Mouse (Mus musculus) embryonic facial prominence, embryonic 14.5 days (tissue): ENCODE results near the gene Kmt5b. TPM values are rescaled to one million over a fixed set of nuclear protein-coding genes. Genes with fewer than 3 reads are reported as not detected.
A peak's percentile ranks its signal among the peaks of the same experiment; 100 is the strongest.

Source experiments
- ATAC-seq: fragments of 200-750 bp; cut with Nextera tagmentation; 2 replicates; pipeline ENCODE4 v1.8.0; 2017; ENCODE audit warnings: low read depth, moderate number of reproducible peaks, moderate TSS enrichment
- DNase-seq: peaks from one replicate; pipeline ENCODE4 v3.0.0-alpha.2; 2015; ENCODE audit warnings: low spot score
- H3K27ac ChIP-seq: fragments of 300-500 bp; sonication (generic); replicated peaks from 2 replicates; pipeline ENCODE4 v1.5.1; 2014; ENCODE audit warnings: low read depth, mild to moderate bottlenecking, low read length, moderate library complexity
- H3K27me3 ChIP-seq: fragments of 300-500 bp; sonication (generic); replicated peaks from 2 replicates; pipeline ENCODE4 v1.6.1; 2014; ENCODE audit warnings: low read length; ENCODE audit not compliant: control insufficient read depth, insufficient read depth
- H3K36me3 ChIP-seq: fragments of 300-500 bp; sonication (generic); 2 replicates; pipeline ENCODE4 v1.6.1; 2014; ENCODE audit warnings: low read length, mixed read lengths; ENCODE audit not compliant: control insufficient read depth, insufficient read depth
- H3K4me1 ChIP-seq: fragments of 300-500 bp; sonication (generic); 2 replicates; pipeline ENCODE4 v1.6.1; 2014; ENCODE audit warnings: antibody characterized with exemption, low read length; ENCODE audit not compliant: control insufficient read depth, insufficient read depth
- H3K4me2 ChIP-seq: fragments of 300-500 bp; sonication (generic); 2 replicates; pipeline ENCODE4 v1.6.1; 2014; ENCODE audit warnings: low read depth, mild to moderate bottlenecking, low read length, moderate library complexity, mixed read lengths
- H3K4me3 ChIP-seq: fragments of 300-500 bp; sonication (generic); 2 replicates; pipeline ENCODE4 v1.5.1; 2014; ENCODE audit warnings: low read depth, mild to moderate bottlenecking, low read length
- H3K9ac ChIP-seq: fragments of 300-500 bp; sonication (generic); 2 replicates; pipeline ENCODE4 v1.6.1; 2014; ENCODE audit warnings: low read depth, mild to moderate bottlenecking, low read length, moderate library complexity, mixed read lengths
- H3K9me3 ChIP-seq: fragments of 300-500 bp; sonication (generic); 2 replicates; pipeline ENCODE4 v1.6.1; 2016; ENCODE audit warnings: low read length; ENCODE audit not compliant: control insufficient read depth
- WGBS: fragments of 180-500 bp; shearing (Covaris S2); extraction: QIAGEN DNeasy Blood & Tissue Kit; methylation state at CpG from one replicate; pipeline ENCODE4 v1.1.7; 2014; 5-methylcytosine and 5-hydroxymethylcytosine counted together
- polyA plus RNA-seq: library from polyadenylated mRNA; unstranded; fragments of >200 nt; fragmentation: Nextera tagmentation; extraction: Ambion mirVana; gene quantifications from 2 replicates; pipeline ENCODE4 v1.2.1, GENCODE M21; 2014

Gene Kmt5b
- polyA plus RNA-seq, 1 experiment from 2014 or later: 25.6 TPM

DNA sequence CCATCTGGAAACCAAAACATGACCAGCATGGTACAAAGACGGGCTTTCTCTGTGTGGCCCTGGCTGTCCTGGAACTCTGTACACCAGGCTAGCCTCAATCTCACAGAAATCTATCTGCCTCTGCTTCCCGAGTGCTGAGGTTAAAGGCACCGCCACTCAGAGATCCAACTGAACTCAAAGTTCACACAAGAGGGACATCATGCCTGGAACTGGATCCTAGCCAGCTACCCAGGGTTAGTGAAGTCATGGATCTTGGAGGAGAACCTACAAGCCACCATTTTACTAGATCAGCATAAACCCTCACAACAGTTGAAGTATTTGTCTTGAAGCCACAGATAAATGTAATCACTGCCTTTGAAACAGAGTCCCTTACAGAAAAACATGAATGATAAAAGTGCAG, 31.2 kb upstream of the Kmt5b start:
- no peak for DNase-seq
- no peak overlapping the region for H3K4me2 ChIP-seq
- 97% methylated on average over 3 of the region's 3 CpGs for WGBS
- H3K27ac ChIP-seq: no peak overlapping the region
- no peak overlapping the region for H3K4me3 ChIP-seq
- ATAC-seq: no peak
- H3K27me3 ChIP-seq: no peaks in the 10 kb centered on the region
- H3K4me1 ChIP-seq: no peaks in the 10 kb centered on the region
- no peaks in the 10 kb centered on the region for H3K9me3 ChIP-seq
- H3K36me3 ChIP-seq: no peaks in the 10 kb centered on the region
- no peak overlapping the region for H3K9ac ChIP-seq

DNA sequence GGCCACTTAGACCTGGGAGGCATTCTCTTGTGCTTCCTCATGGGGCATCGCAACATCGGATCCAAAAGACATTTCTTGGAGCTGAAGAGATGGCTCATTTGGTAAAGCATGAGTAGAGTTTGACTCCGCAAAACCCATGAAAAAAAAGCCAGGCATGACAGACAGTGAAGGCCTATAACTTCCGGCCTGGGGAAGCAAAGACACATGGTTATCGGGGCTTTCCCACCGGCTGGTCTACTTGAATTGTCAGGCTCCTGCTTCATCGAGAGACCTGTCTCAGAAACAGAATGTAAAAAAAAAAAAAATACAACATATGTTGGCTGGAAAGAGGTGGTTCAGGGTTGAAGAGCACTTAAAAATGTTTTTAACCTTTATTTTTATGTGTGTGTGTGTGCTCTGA, 27.6 kb upstream of the Kmt5b start:
- 87% methylated on average over 7 of the region's 7 CpGs for WGBS
- no peak overlapping the region for H3K4me2 ChIP-seq
- H3K4me3 ChIP-seq: no peak overlapping the region
- H3K9ac ChIP-seq: no peak overlapping the region
- no peaks in the 10 kb centered on the region for H3K27me3 ChIP-seq
- 0 out of 2 replicates have a peak, but pooled peaks cover 3% of the 10 kb centered on the region for H3K4me1 ChIP-seq
- DNase-seq: no peak
- no peak overlapping the region for H3K27ac ChIP-seq
- H3K9me3 ChIP-seq: no peaks in the 10 kb centered on the region
- no peak for ATAC-seq
- H3K36me3 ChIP-seq: no peaks in the 10 kb centered on the region

DNA sequence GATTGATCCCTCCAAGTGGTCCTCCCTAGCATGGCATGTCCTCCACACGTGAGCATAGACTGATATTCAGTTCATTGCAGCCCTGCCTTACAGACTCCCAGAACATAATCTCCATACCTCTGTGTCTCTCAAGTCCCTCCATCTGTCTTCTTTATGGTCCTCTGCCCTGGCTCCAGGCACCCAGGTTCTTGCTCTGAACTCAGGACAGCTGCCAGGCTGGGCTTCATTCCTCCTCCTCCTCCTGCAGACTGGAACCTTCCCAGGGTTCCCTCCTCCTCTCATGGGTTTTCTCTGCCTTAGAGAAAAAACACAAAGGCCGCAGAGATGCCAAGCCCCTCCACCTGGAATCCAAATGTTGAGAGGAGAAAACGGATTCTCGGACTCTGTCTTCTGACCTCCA, 24.5 kb upstream of the Kmt5b start:
- ATAC-seq: 0 out of 2 replicates have a peak, but pooled peaks have one; percentile 6
- H3K4me3 ChIP-seq: no peak overlapping the region
- H3K27ac ChIP-seq: peak overlapping the region; percentile 58; the same call in 1 of the 2 replicates
- 0 out of 2 replicates have a peak overlapping the region, but pooled peaks have one; percentile 8 for H3K9ac ChIP-seq
- H3K4me2 ChIP-seq: no peak overlapping the region
- no peaks in the 10 kb centered on the region for H3K36me3 ChIP-seq
- H3K4me1 ChIP-seq: 0 out of 2 replicates have a peak, but pooled peaks cover 3% of the 10 kb centered on the region
- peak; percentile 10 for DNase-seq
- no peaks in the 10 kb centered on the region for H3K9me3 ChIP-seq
- no peaks in the 10 kb centered on the region for H3K27me3 ChIP-seq
- 34% methylated on average over 4 of the region's 4 CpGs for WGBS

DNA sequence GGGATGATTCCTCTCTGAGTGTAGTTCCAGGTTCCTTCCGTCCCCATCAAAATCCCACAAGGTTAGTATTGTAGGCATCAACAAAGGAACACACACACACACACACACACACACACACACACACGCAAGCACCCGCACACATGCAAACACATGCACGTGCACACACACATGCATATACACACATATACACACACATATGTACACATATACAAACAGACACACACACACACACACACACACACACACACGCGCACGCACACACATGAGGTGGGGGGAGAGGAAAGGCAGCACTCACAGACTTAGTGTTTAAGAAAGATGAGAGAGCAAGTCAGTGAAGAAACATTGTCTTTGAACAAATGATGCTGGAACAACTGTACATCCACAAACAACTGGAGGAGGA, 23.9 kb upstream of the Kmt5b start:
- H3K27ac ChIP-seq: peak overlapping the region; percentile 88
- H3K27me3 ChIP-seq: no peaks in the 10 kb centered on the region
- no peak overlapping the region for H3K9ac ChIP-seq
- H3K4me2 ChIP-seq: peak overlapping the region; percentile 68
- 0 out of 2 replicates have a peak, but pooled peaks cover 3% of the 10 kb centered on the region for H3K4me1 ChIP-seq
- no peak for DNase-seq
- no peaks in the 10 kb centered on the region for H3K36me3 ChIP-seq
- peak; percentile 44; the same call in 1 of the 2 replicates for ATAC-seq
- 75% methylated on average over 7 of the region's 7 CpGs for WGBS
- peak overlapping the region; percentile 54; the same call in 1 of the 2 replicates for H3K4me3 ChIP-seq
- 0 out of 2 replicates have a peak, but pooled peaks cover 2% of the 10 kb centered on the region for H3K9me3 ChIP-seq

DNA sequence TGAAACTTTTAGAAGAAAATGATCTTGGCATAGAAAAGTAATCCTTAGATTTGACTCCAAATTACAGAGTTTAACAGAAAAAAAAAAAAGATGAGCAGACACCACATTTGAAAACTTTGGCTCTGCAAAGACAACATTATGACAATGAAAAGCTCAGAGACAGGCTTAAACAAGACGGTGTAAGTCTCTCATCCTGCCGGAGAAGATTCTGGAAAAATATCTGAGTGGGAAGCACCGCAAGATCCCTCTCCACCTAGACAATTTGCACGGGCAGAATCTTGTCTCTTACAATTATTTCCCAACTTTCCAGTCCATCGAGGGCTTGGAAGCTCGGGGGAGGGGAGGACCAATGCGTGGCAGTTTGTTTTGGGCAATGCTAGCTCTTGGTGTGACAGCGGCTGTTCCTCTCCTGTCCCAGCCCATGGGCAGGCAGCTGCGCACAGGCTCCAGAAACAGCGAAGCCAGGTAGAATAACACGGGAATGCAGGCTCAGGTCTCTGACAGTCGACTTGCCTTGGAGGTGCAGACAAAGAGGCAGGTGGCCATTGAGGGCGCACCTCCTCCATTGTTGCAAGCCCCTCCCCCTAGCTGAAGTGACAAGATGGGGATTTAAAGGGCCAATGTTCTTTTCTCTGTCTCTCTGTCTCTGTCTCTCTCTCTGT, 23.2 kb upstream of the Kmt5b start:
- whole genome bisulfite sequencing: 6% methylated on average over 13 of the region's 13 CpGs
- 0 out of 2 replicates have a peak, but pooled peaks cover 4% of the 10 kb centered on the region for H3K9me3 ChIP-seq
- H3K9ac ChIP-seq: peak overlapping the region; percentile 70
- H3K36me3 ChIP-seq: no peaks in the 10 kb centered on the region
- ATAC-seq (peak; percentile 85), DNase-seq (peak; percentile 86)
- peak overlapping the region; percentile 54 for H3K4me3 ChIP-seq
- no peaks in the 10 kb centered on the region for H3K27me3 ChIP-seq
- peak overlapping the region; percentile 88 for H3K27ac ChIP-seq
- H3K4me1 ChIP-seq: 0 out of 2 replicates have a peak, but pooled peaks cover 3% of the 10 kb centered on the region
- H3K4me2 ChIP-seq: peak overlapping the region; percentile 68

DNA sequence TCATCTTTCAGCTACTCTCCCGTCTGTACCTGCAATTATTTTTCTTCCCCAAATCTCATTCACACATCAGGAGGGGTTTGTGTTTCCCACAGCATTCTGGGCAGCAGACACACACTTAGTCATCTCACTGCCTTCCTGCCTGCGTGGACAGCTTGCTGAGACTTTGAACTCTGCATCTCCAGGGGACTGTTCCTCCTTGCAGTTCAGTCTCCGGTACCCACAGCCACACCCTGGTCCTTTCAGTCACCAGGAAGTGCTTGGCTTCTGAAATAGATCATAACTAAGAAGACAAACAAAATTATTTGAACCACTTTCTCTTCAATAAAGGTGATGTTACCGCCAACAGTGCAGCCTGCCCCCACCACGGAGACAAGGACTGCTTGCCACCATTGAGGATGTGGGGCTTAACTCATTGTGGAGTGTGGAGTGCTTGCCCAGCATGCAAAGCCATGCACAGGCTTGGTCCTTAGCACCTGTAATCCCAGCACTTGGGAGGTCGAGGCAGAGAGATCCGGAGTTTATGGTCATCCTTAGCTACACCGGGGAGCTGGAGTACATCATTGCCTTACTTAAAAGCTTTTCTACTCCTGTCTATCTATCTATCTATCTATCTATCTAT, 14.5 kb upstream of the Kmt5b start:
- H3K9me3 ChIP-seq: 0 out of 2 replicates have a peak, but pooled peaks cover 4% of the 10 kb centered on the region
- DNase-seq (no peak), ATAC-seq (no peak)
- H3K9ac ChIP-seq: no peak overlapping the region
- 48% methylated on average over 8 of the region's 8 CpGs for WGBS
- H3K27ac ChIP-seq: no peak overlapping the region
- no peak overlapping the region for H3K4me3 ChIP-seq
- H3K4me2 ChIP-seq: no peak overlapping the region
- no peaks in the 10 kb centered on the region for H3K36me3 ChIP-seq
- no peaks in the 10 kb centered on the region for H3K4me1 ChIP-seq
- H3K27me3 ChIP-seq: no peaks in the 10 kb centered on the region

DNA sequence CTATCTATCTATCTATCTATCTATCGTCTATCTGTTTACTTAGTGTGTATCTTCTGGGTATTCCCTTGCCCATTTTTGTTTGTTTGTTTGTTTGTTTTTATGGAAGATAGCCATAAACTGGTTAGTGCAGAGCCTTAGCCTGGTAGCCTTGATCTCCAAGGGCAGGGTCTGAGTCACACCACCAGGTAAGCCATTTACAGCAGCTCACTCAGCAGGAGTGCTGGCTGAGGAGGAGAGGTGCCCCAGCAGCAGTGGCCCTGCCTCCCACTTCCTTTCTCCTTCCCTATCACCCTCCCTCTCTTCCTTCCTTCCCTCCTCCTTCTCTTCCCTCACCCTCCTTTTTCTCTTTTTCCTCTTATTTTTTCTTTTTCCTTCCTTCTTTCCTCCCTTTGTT, 14.0 kb upstream of the Kmt5b start:
- H3K9me3 ChIP-seq: 0 out of 2 replicates have a peak, but pooled peaks cover 4% of the 10 kb centered on the region
- H3K27ac ChIP-seq: no peak overlapping the region
- ATAC-seq (no peak), DNase-seq (no peak)
- H3K4me1 ChIP-seq: no peaks in the 10 kb centered on the region
- H3K4me3 ChIP-seq: no peak overlapping the region
- no peak overlapping the region for H3K9ac ChIP-seq
- H3K36me3 ChIP-seq: no peaks in the 10 kb centered on the region
- no peaks in the 10 kb centered on the region for H3K27me3 ChIP-seq
- 80% methylated on average over 1 of the region's 1 CpGs for WGBS
- no peak overlapping the region for H3K4me2 ChIP-seq

DNA sequence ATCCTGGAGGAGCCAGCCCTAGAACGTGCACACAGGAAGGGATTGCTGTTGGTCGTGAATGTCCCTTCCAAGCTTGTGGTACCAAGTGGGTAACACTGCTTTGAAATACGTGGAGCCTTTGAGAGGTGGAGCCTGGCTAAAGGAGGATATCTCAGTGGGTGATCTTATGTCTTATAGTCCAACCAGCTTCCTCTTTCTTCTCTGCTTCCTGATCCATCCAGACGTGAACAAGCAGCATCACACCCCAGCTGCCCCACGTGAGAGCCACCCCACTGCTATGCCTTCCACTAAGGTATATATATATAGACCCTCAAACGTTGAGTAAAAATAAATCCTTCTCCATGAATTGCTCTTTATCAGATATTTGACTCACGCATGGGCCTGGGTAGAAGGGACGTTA, 13.5 kb upstream of the Kmt5b start:
- no peak overlapping the region for H3K27ac ChIP-seq
- no peaks in the 10 kb centered on the region for H3K36me3 ChIP-seq
- H3K9ac ChIP-seq: no peak overlapping the region
- no peak overlapping the region for H3K4me3 ChIP-seq
- no peaks in the 10 kb centered on the region for H3K27me3 ChIP-seq
- WGBS: 52% methylated on average over 8 of the region's 8 CpGs
- H3K4me2 ChIP-seq: no peak overlapping the region
- H3K4me1 ChIP-seq: no peaks in the 10 kb centered on the region
- ATAC-seq (no peak), DNase-seq (no peak)
- H3K9me3 ChIP-seq: no peaks in the 10 kb centered on the region
